Mouse (Mus musculus) forebrain, embryonic 11.5 days (tissue): ENCODE data around the gene Isyna1. TPM values are rescaled to one million over a fixed set of nuclear protein-coding genes. Genes with fewer than 3 reads are reported as not detected.
"Not testable (repeated sequence)": the region's sequence is repeated elsewhere in the genome, so short reads cannot be mapped to it uniquely, and the experiment has no call there.

Source experiments
- ATAC-seq: fragments of 200-750 bp; cut with Nextera tagmentation; replicated peaks from 2 replicates; pipeline ENCODE4 v1.8.0; 2017; ENCODE audit warnings: moderate TSS enrichment; ENCODE audit not compliant: low FRiP score
- DNase-seq: peaks from one replicate; pipeline ENCODE4 v3.0.0-alpha.2; 2017; ENCODE audit warnings: low spot score
- H3K27ac ChIP-seq: fragments of 300-500 bp; sonication (generic); 2 replicates; pipeline ENCODE4 v1.5.1; 2014; ENCODE audit warnings: low read depth, low read length
- H3K27me3 ChIP-seq: fragments of 300-500 bp; sonication (generic); 2 replicates; pipeline ENCODE4 v1.6.1; 2014; ENCODE audit warnings: mild to moderate bottlenecking, low read length, mixed read lengths; ENCODE audit not compliant: control insufficient read depth, insufficient read depth
- H3K36me3 ChIP-seq: fragments of 300-500 bp; sonication (generic); 2 replicates; pipeline ENCODE4 v1.6.1; 2014; ENCODE audit warnings: mild to moderate bottlenecking, low read length, moderate library complexity, mixed read lengths; ENCODE audit not compliant: control insufficient read depth, insufficient read depth
- H3K4me1 ChIP-seq: fragments of 300-500 bp; sonication (generic); replicated peaks from 2 replicates; pipeline ENCODE4 v1.6.1; 2014; ENCODE audit warnings: low read length, mixed read lengths; ENCODE audit not compliant: control insufficient read depth, insufficient read depth
- H3K4me2 ChIP-seq: fragments of 300-500 bp; sonication (generic); 2 replicates; pipeline ENCODE4 v1.6.1; 2014; ENCODE audit warnings: low read depth, mild to moderate bottlenecking, low read length, moderate library complexity, mixed read lengths; ENCODE audit not compliant: severe bottlenecking
- H3K4me3 ChIP-seq: fragments of 300-500 bp; sonication (generic); 2 replicates; pipeline ENCODE4 v1.5.1; 2014; ENCODE audit warnings: low read depth, low read length
- H3K9ac ChIP-seq: fragments of 300-500 bp; sonication (generic); 2 replicates; pipeline ENCODE4 v1.6.1; 2014; ENCODE audit warnings: low read length
- H3K9me3 ChIP-seq: fragments of 300-500 bp; sonication (generic); 2 replicates; pipeline ENCODE4 v1.6.1; 2016; ENCODE audit warnings: low read length, mixed read lengths; ENCODE audit not compliant: control insufficient read depth
- WGBS: fragments of 180-500 bp; shearing (Covaris S2); extraction: QIAGEN DNeasy Blood & Tissue Kit; methylation state at CpG from one replicate; pipeline ENCODE4 v1.1.7; 2014; 5-methylcytosine and 5-hydroxymethylcytosine counted together
- polyA plus RNA-seq: library from polyadenylated mRNA; unstranded; fragments of >200 nt; fragmentation: Nextera tagmentation; extraction: Ambion mirVana; gene quantifications from 2 replicates; pipeline ENCODE4 v1.2.1, GENCODE M21; 2014

The Isyna1 gene
- polyA plus RNA-seq, 1 experiment from 2014 or later = 109 TPM

GRCm38 (mm10) chr8:70585258-70585652 is 8.9 kb upstream of the Isyna1 start:
- H3K27ac ChIP-seq = no peak overlapping the region

GRCm38 (mm10) chr8:70587955-70588354 is 6.2 kb upstream of the Isyna1 start:
- not testable (repeated sequence) for H3K27me3 ChIP-seq, H3K4me1 ChIP-seq, DNase-seq, H3K4me3 ChIP-seq, H3K9ac ChIP-seq, H3K9me3 ChIP-seq, H3K4me2 ChIP-seq, ATAC-seq, H3K27ac ChIP-seq, H3K36me3 ChIP-seq
- WGBS = 95% methylated on average over 4 of the region's 4 CpGs

More at GRCm38 (mm10) chr8:70585258-70585652, 8.9 kb upstream of the Isyna1 start:
- Histone ChIP-seq H3K36me3 (peaks cover 2% of the 10 kb centered on the region; the same call in 1 of the 2 replicates), H3K4me3 (no peak overlapping the region), H3K9ac (no peak overlapping the region), H3K4me2 (no peak overlapping the region), H3K4me1 (no peaks in the 10 kb centered on the region), H3K9me3 (no peaks in the 10 kb centered on the region), H3K27me3 (no peaks in the 10 kb centered on the region)
- ATAC-seq = peak; percentile 33; the same call in 1 of the 2 replicates
- 33% methylated on average over 7 of the region's 7 CpGs for WGBS
- peak; percentile 68 for DNase-seq

- no peak overlapping the region for H3K9ac ChIP-seq
- no peak overlapping the region for H3K27ac ChIP-seq
- DNase-seq (no peak), ATAC-seq (no peak)
- no peak overlapping the region for H3K4me3 ChIP-seq
- peaks cover 15% of the 10 kb centered on the region; the same call in 1 of the 2 replicates for H3K4me1 ChIP-seq
- no peak overlapping the region for H3K4me2 ChIP-seq
- no peaks in the 10 kb centered on the region for H3K9me3 ChIP-seq
- H3K27me3 ChIP-seq = no peaks in the 10 kb centered on the region; the same call in 1 of the 2 replicates
- 92% methylated on average over 12 of the region's 12 CpGs for WGBS
- no peaks in the 10 kb centered on the region; the same call in 1 of the 2 replicates for H3K36me3 ChIP-seq
Measured at GRCm38 (mm10) chr8:70591569-70591968, 2.6 kb upstream of the Isyna1 start.

GRCm38 (mm10) chr8:70593173-70593572 is 1.0 kb upstream of the Isyna1 start:
- Histone ChIP-seq H3K27me3 (no peaks in the 10 kb centered on the region; the same call in 1 of the 2 replicates), H3K4me3 (no peak overlapping the region), H3K36me3 (no peaks in the 10 kb centered on the region; the same call in 1 of the 2 replicates), H3K9ac (peak overlapping the region; percentile 47; the same call in 1 of the 2 replicates), H3K9me3 (no peaks in the 10 kb centered on the region), H3K27ac (peak overlapping the region; percentile 46; the same call in 1 of the 2 replicates), H3K4me1 (peaks cover 22% of the 10 kb centered on the region), H3K4me2 (peak overlapping the region; percentile 96; the same call in 1 of the 2 replicates)
- WGBS = 57% methylated on average over 8 of the region's 8 CpGs
- DNase-seq (peak; percentile 65), ATAC-seq (no peak)

GRCm38 (mm10) chr8:70594621-70595564 is 720 bp downstream of the Isyna1 start:
- H3K4me3 ChIP-seq = peak overlapping the region; percentile 62
- DNase-seq = peak; percentile 81
- peak; percentile 1 for ATAC-seq
- no peaks in the 10 kb centered on the region for H3K9me3 ChIP-seq
- H3K4me2 ChIP-seq = peak overlapping the region; percentile 96
- WGBS = 11% methylated on average over 82 of the region's 82 CpGs
- H3K9ac ChIP-seq = peak overlapping the region; percentile 71
- H3K27ac ChIP-seq = peak overlapping the region; percentile 15; the same call in 1 of the 2 replicates
- no peaks in the 10 kb centered on the region; the same call in 1 of the 2 replicates for H3K27me3 ChIP-seq
- peaks cover 34% of the 10 kb centered on the region for H3K4me1 ChIP-seq
- H3K36me3 ChIP-seq = no peaks in the 10 kb centered on the region; the same call in 1 of the 2 replicates

- no peaks in the 10 kb centered on the region for H3K9me3 ChIP-seq
- no peak for ATAC-seq
- no peak overlapping the region for H3K4me2 ChIP-seq
- DNase-seq = no peak
- WGBS = 95% methylated on average over 12 of the region's 12 CpGs
- H3K4me1 ChIP-seq = peaks cover 43% of the 10 kb centered on the region
- H3K27me3 ChIP-seq = no peaks in the 10 kb centered on the region; the same call in 1 of the 2 replicates
- no peak overlapping the region for H3K4me3 ChIP-seq
- H3K27ac ChIP-seq = no peak overlapping the region
- H3K9ac ChIP-seq = no peak overlapping the region
- no peaks in the 10 kb centered on the region; the same call in 1 of the 2 replicates for H3K36me3 ChIP-seq
Measured at GRCm38 (mm10) chr8:70595811-70596210, 1.6 kb downstream of the Isyna1 start.

- Histone ChIP-seq H3K9ac (no peak overlapping the region), H3K4me1 (peaks cover 47% of the 10 kb centered on the region), H3K9me3 (no peaks in the 10 kb centered on the region), H3K4me2 (no peak overlapping the region), H3K27me3 (no peaks in the 10 kb centered on the region; the same call in 1 of the 2 replicates), H3K36me3 (no peaks in the 10 kb centered on the region; the same call in 1 of the 2 replicates), H3K4me3 (no peak overlapping the region), H3K27ac (no peak overlapping the region)
- 96% methylated on average over 18 of the region's 18 CpGs for WGBS
- DNase-seq (no peak), ATAC-seq (no peak)
Measured at GRCm38 (mm10) chr8:70596216-70596615, 2.0 kb downstream of the Isyna1 start.

- no peak overlapping the region for H3K9ac ChIP-seq
- H3K27me3 ChIP-seq = no peaks in the 10 kb centered on the region; the same call in 1 of the 2 replicates
- H3K4me2 ChIP-seq = no peak overlapping the region
- DNase-seq (peak; percentile 74), ATAC-seq (no peak)
- 83% methylated on average over 17 of the region's 17 CpGs for WGBS
- H3K36me3 ChIP-seq = no peaks in the 10 kb centered on the region; the same call in 1 of the 2 replicates
- no peak overlapping the region for H3K27ac ChIP-seq
- no peak overlapping the region for H3K4me3 ChIP-seq
- no peaks in the 10 kb centered on the region; the same call in 1 of the 2 replicates for H3K9me3 ChIP-seq
- peaks cover 47% of the 10 kb centered on the region for H3K4me1 ChIP-seq
Measured at GRCm38 (mm10) chr8:70596775-70597416, 2.7 kb downstream of the Isyna1 start.
